Mouse (Mus musculus): ENCODE measurements at regions not wholly inside any gene's neighbourhood (a gene's known extent, or its start where the extent isn't known, plus 50 kb on each side); places are given as distances from the start of the nearest gene placed in this dataset.

GRCm38 (mm10) chrX:161487691-161488090, 200.4 kb downstream of the Gm15262 start:
- peak; percentile 61 for DNase-seq (ENCODE audit: inconsistent ontology term)

DNA sequence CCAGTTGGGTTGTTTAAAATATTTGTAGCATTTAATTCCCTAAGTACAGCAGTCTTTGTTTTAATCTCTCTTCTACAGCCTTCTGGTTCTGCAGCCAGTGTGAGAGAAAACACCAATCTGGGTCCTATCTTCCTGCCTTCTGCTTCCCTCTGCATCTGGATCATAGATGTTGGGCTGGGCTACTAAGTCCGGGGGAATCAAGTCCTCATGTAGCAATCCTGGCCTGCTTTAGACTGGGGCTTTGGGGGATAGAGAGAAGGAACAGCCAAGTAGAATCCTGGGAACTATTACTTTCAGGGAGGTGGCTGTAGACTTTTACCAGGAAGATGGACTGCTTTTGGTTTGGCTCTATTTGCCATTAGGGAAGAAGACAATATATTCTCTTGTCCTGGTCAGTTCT, 205.5 kb upstream of the Rai2 start:
- DNase-seq (ENCODE audit: inconsistent ontology term), result no peak

DNA sequence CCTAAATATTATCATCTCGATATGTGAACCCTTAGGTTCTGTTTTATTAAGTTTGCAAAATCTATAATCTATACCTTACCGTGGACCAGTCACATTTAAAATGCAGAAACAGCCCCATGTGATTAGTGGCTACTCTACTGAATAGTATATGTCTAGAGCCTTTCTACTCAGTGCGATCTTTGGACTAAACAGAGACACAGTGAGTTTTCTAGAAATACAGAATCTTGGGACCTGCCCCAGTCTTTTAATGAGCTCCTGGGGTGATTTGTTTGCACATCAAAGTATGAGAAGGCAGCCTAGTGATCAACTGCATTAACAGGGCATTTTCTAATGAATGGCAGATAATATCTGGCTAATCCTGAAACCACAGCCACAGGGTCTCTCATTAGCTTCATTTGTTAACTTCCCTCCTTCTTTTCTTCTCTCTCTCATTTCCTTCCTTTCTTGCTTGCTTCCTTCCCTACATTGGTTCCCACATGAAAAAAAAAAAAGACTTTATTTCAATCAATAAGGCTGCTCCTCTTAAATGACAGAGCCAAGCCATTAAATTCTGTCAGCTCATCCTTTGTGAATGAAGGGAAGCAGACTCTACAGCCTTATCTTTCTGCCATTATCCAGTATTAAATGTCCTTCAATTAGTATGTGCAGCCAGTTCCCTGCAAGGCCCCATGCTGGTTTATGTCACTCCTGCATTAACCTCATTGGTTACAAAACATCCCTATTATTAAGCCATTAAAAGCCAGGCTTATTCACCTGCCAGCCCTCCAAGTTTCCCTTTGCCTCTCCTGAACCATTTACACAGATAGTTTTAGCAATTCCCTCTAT, 193.2 kb upstream of the Rai2 start:
- DNase-seq (ENCODE audit: inconsistent ontology term), result peak; percentile 15

DNA sequence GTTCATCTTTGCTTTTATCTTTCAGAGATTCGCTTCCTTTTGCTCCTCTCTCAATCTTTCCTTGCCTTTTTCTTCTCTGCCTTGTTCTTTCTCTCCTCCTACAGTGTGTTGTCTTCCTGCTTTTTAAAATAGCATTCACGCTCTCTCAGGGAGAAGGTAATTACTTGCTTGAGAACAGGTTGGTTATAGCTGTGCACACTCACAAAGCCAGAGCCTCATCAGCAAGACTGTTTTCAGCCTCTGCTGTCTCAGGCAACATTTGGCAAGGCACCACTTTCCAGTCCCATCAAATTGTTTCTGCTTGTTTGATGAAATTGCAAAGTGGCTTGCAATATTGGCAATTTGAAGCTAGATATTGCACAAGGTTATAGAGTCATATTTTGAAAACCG, 192.6 kb upstream of the Rai2 start:
- peak; percentile 5 for DNase-seq (ENCODE audit: inconsistent ontology term)

DNA sequence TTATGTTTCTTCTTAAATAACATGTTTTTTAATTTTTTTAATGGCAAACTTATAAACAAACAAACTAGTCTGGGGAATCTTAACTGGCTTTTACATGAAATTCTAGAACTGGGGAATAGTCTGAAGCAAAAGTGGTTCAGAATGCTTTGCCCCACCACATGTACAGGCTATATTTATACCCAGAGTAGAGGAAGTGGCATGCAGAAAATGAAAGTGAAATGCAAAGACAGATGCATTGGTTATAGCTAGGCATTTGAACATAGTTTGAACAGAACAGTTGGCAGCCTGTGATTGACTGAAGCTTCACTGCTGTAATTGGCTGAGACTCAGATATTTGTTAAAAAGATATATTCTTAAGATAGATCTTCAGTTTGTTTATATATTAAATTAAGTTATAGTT, 179.6 kb upstream of the Rai2 start:
- DNase-seq (ENCODE audit: inconsistent ontology term), result no peak

GRCm38 (mm10) chrX:161556896-161557295, 160.0 kb upstream of the Rai2 start:
- DNase-seq (ENCODE audit: inconsistent ontology term), result no peak

DNA sequence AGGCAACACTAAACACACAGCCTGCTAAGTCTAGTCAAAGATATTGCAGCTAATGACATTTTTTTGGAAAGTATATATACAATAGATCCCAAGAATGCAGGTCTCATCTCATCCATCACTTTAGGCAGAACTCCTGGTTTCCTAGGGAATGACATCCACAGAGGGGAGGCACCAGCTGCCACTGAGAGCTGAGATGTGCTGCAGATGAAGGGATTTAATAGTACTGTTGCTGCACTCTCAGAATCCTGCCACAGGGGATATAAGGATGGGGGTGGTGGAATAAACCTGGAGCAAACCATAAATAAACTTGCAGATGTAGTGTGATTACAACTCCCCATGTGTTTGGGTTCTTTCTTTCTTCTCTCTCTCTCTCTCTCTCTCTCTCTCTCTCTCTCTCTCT, 158.4 kb upstream of the Rai2 start:
- no peak for DNase-seq (ENCODE audit: inconsistent ontology term)

- DNase-seq (ENCODE audit: inconsistent ontology term), result no peak
These were observed 150.4 kb upstream of the Rai2 start for GRCm38 (mm10) chrX:161566435-161566834.

DNA sequence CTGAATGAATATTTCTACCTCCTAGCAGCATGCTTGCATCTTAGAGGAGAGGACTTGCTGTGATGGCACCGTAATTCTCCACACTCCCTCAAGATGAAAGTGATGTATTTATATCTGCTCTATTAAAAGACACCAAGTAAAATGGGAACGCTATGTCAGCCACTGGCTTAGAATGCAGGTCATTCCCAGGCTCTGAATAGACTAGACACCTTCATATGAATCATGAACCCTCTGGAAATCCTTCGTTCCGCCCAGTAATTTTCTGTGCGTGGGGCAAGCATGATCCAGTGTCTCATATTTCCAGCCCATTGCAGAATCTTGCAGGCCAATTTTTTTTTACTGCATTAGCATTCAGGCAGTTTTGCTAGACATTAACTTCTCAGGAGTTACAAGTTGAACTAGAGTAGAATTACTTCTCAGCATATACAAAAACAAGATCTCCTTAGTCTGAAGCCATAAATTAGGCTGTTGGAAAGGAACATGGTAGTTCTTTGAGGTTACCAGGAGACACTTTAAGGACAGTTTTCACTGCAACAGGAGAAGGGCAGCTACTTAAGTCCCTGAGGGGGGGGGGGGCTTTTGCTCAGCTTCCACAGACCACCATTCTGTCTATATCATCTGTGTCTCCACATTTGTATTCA, 134.7 kb upstream of the Rai2 start:
- DNase-seq (ENCODE audit: inconsistent ontology term), result peak; percentile 4

DNA sequence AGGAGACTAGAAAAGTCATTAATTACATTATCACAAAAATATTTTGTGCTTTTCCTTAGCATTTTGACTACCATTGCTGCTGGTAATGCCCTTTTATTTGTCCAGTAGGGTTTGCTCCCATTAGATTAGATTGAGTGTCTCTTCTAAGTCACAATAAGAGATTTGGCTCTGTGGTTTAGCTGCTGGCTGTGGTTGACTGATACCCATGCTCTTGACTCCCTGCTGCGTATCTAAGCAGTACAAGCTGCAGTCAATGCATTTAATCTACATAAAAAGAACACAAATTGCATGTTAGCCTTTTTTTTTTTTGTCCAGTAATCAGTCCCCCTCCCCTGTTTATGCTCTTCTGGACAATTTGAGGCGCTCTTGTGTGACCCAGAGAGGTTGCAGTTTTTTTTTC, 133.0 kb upstream of the Rai2 start:
- no peak for DNase-seq (ENCODE audit: inconsistent ontology term)

GRCm38 (mm10) chrX:161633869-161634268, 83.0 kb upstream of the Rai2 start:
- no peak for DNase-seq (ENCODE audit: inconsistent ontology term)

DNA sequence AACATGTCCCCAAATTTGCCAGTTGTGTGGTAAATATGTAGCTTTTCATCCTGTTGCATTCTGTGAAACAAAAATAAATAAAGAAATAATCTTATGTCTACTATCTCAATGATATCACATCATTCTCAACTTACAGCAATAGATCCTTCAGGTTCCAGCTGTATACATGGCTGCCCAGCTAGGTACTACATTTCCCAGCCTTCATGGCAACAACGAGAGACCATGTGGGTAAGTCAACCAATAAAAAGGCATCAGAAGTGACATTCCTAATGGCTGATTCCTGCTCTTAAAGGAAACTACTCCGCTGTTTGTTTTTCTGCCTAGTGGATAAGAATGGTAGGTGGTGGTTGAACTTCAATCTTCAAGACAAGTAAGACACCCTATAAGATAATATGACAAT, 82.5 kb upstream of the Rai2 start:
- no peak for DNase-seq (ENCODE audit: inconsistent ontology term)

GRCm38 (mm10) chrX:161635678-161636077, 81.2 kb upstream of the Rai2 start:
- no peak for DNase-seq (ENCODE audit: inconsistent ontology term)

DNA sequence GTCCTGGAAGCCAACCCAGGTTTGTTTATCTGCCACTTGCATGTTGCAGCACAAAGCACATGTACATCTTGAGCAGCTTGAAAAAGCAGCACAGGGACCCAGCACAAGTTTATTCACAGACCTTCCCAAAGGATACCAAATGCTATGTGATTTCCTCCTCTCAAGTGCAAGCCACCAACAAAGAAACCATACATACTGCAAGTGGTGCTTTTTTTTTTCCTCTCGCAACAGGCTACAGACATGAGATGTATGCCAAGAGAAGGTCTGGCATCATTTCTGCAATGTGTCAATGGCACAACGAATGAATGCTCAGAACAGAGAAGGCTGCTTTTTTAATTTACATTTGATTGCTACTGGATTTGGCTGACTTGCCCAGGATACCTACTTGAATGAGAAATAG, 63.8 kb upstream of the Rai2 start:
- no peak for DNase-seq (ENCODE audit: inconsistent ontology term)

GRCm38 (mm10) chrX:161660106-161660505, 56.8 kb upstream of the Rai2 start:
- DNase-seq (ENCODE audit: inconsistent ontology term), result no peak

DNA sequence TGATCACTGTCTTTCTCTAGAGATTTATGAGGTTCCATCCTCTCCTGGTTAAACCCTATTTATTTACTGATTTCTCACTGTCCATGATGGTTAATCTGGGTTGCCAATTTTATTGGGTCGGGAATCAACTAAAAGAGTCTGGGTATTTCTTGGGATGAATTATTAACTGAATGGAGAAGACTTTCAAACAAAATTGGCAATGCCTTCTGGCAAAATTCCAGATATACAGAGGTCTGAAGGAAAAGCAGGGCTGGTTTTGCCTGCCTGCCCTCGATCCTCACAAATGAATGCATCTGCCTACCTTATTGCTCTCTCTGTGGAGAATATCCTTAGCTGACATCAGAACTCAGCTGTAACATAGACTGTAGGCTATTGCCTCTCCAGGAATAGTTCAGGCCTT, 54.9 kb upstream of the Rai2 start:
- DNase-seq (ENCODE audit: inconsistent ontology term), result no peak

All from Muller cell, postnatal 12 days (primary cell).